Mouse (Mus musculus): ENCODE measurements around the gene Cop1. TPM values are rescaled to one million over a fixed set of nuclear protein-coding genes. Genes with fewer than 3 reads are reported as not detected.
A peak's percentile ranks its signal among the peaks of the same experiment; 100 is the strongest.

Gene Cop1
- polyA plus RNA-seq, 1 experiment, result 50.4 TPM

- Histone ChIP-seq H3K36me3 (ENCODE audit: control insufficient read depth, insufficient read depth) (peaks cover 60% of the 10 kb centered on the region), H3K79me2 (ENCODE audit: control insufficient read depth, insufficient read depth) (peaks cover 51% of the 10 kb centered on the region), H3ac (ENCODE audit: control insufficient read depth, insufficient read length, low read depth) (no peak overlapping the region), H3K4me3 (ENCODE audit: insufficient read depth, poor library complexity, severe bottlenecking) (no peak overlapping the region), H3K79me3 (ENCODE audit: low read depth) (peaks cover 17% of the 10 kb centered on the region), H3K27me3 (ENCODE audit: control insufficient read depth, insufficient read depth, insufficient read length) (no peaks in the 10 kb centered on the region)
- no peak for TF ChIP-seq MYOD1 (IDR thresholded peaks at IDR 0.05; ENCODE audit: control insufficient read depth, insufficient read length, low read depth)
- TF ChIP-seq CEBPB (IDR thresholded peaks at IDR 0.05; ENCODE audit: low read depth), result peak; percentile 89
Measured at GRCm38 (mm10) chr1:159254906-159255685, 23.0 kb downstream of the Cop1 start.

GRCm38 (mm10) chr1:159256543-159256942, 24.4 kb downstream of the Cop1 start:
- Histone ChIP-seq H3ac (ENCODE audit: control insufficient read depth, insufficient read length, low read depth) (no peak overlapping the region), H3K36me3 (ENCODE audit: control insufficient read depth, insufficient read depth) (peaks cover 50% of the 10 kb centered on the region), H3K79me3 (ENCODE audit: low read depth) (peaks cover 23% of the 10 kb centered on the region), H3K27me3 (ENCODE audit: control insufficient read depth, insufficient read depth, insufficient read length) (no peaks in the 10 kb centered on the region), H3K4me3 (ENCODE audit: insufficient read depth, poor library complexity, severe bottlenecking) (no peak overlapping the region), H3K79me2 (ENCODE audit: control insufficient read depth, insufficient read depth) (peaks cover 63% of the 10 kb centered on the region)
- TF ChIP-seq CTCF (IDR thresholded peaks at IDR 0.05; ENCODE audit: control insufficient read depth, insufficient read depth, insufficient read length) (no peak), CEBPB (IDR thresholded peaks at IDR 0.05; ENCODE audit: low read depth) (no peak), FOSL1 (IDR thresholded peaks at IDR 0.05; ENCODE audit: insufficient read depth, low read length, poor library complexity, severe bottlenecking) (no peak), MAX (IDR thresholded peaks at IDR 0.05) (no peak), MYOG (IDR thresholded peaks at IDR 0.05; ENCODE audit: control insufficient read depth, extremely low read depth, insufficient read length) (no peak), MYOD1 (IDR thresholded peaks at IDR 0.05; ENCODE audit: control insufficient read depth, insufficient read length, low read depth) (no peak), USF1 (IDR thresholded peaks at IDR 0.05; ENCODE audit: low read depth) (no peak)

GRCm38 (mm10) chr1:159263820-159264219, 31.7 kb downstream of the Cop1 start:
- peaks cover 27% of the 10 kb centered on the region for H3K79me3 ChIP-seq (ENCODE audit: low read depth)
- no peak overlapping the region for H3K4me3 ChIP-seq (ENCODE audit: insufficient read depth, poor library complexity, severe bottlenecking)
- no peak overlapping the region for H3ac ChIP-seq (ENCODE audit: control insufficient read depth, insufficient read length, low read depth)
- TF ChIP-seq CTCF (IDR thresholded peaks at IDR 0.05; ENCODE audit: control insufficient read depth, insufficient read depth, insufficient read length), result no peak
- TF ChIP-seq CEBPB (IDR thresholded peaks at IDR 0.05; ENCODE audit: low read depth), result no peak
- TF ChIP-seq MYOD1 (IDR thresholded peaks at IDR 0.05; ENCODE audit: control insufficient read depth, insufficient read length, low read depth), result no peak
- TF ChIP-seq MYOG (IDR thresholded peaks at IDR 0.05; ENCODE audit: control insufficient read depth, extremely low read depth, insufficient read length), result no peak
- no peak for TF ChIP-seq USF1 (IDR thresholded peaks at IDR 0.05; ENCODE audit: low read depth)
- TF ChIP-seq MAX (IDR thresholded peaks at IDR 0.05), result no peak
- no peak for TF ChIP-seq FOSL1 (IDR thresholded peaks at IDR 0.05; ENCODE audit: insufficient read depth, low read length, poor library complexity, severe bottlenecking)
- H3K36me3 ChIP-seq (ENCODE audit: control insufficient read depth, insufficient read depth), result peaks cover 39% of the 10 kb centered on the region
- H3K27me3 ChIP-seq (ENCODE audit: control insufficient read depth, insufficient read depth, insufficient read length), result no peaks in the 10 kb centered on the region
- H3K79me2 ChIP-seq (ENCODE audit: control insufficient read depth, insufficient read depth), result peaks cover 52% of the 10 kb centered on the region

- no peak overlapping the region for H3K4me3 ChIP-seq (ENCODE audit: insufficient read depth, poor library complexity, severe bottlenecking)
- no peaks in the 10 kb centered on the region for H3K79me3 ChIP-seq (ENCODE audit: low read depth)
- TF ChIP-seq CTCF (IDR thresholded peaks at IDR 0.05; ENCODE audit: control insufficient read depth, insufficient read depth, insufficient read length), result no peak
- TF ChIP-seq CEBPB (IDR thresholded peaks at IDR 0.05; ENCODE audit: low read depth), result no peak
- no peak for TF ChIP-seq FOSL1 (IDR thresholded peaks at IDR 0.05; ENCODE audit: insufficient read depth, low read length, poor library complexity, severe bottlenecking)
- TF ChIP-seq MAX (IDR thresholded peaks at IDR 0.05), result no peak
- no peak for TF ChIP-seq USF1 (IDR thresholded peaks at IDR 0.05; ENCODE audit: low read depth)
- no peak for TF ChIP-seq MYOG (IDR thresholded peaks at IDR 0.05; ENCODE audit: control insufficient read depth, extremely low read depth, insufficient read length)
Measured at GRCm38 (mm10) chr1:159280072-159280471, 48.0 kb downstream of the Cop1 start.

GRCm38 (mm10) chr1:159281861-159282260, 49.7 kb downstream of the Cop1 start:
- peaks cover 54% of the 10 kb centered on the region for H3K36me3 ChIP-seq (ENCODE audit: control insufficient read depth, insufficient read depth)
- TF ChIP-seq CTCF (IDR thresholded peaks at IDR 0.05; ENCODE audit: control insufficient read depth, insufficient read depth, insufficient read length) (no peak), MYOG (IDR thresholded peaks at IDR 0.05; ENCODE audit: control insufficient read depth, extremely low read depth, insufficient read length) (no peak), FOSL1 (IDR thresholded peaks at IDR 0.05; ENCODE audit: insufficient read depth, low read length, poor library complexity, severe bottlenecking) (no peak), USF1 (IDR thresholded peaks at IDR 0.05; ENCODE audit: low read depth) (no peak), MAX (IDR thresholded peaks at IDR 0.05) (no peak), MYOD1 (IDR thresholded peaks at IDR 0.05; ENCODE audit: control insufficient read depth, insufficient read length, low read depth) (no peak), CEBPB (IDR thresholded peaks at IDR 0.05; ENCODE audit: low read depth) (no peak)

More at GRCm38 (mm10) chr1:159280072-159280471, 48.0 kb downstream of the Cop1 start:
- H3K36me3 ChIP-seq (ENCODE audit: control insufficient read depth, insufficient read depth), result peaks cover 53% of the 10 kb centered on the region
- no peaks in the 10 kb centered on the region for H3K27me3 ChIP-seq (ENCODE audit: control insufficient read depth, insufficient read depth, insufficient read length)
- no peak overlapping the region for H3ac ChIP-seq (ENCODE audit: control insufficient read depth, insufficient read length, low read depth)
- no peaks in the 10 kb centered on the region for H3K79me2 ChIP-seq (ENCODE audit: control insufficient read depth, insufficient read depth)

GRCm38 (mm10) chr1:159286833-159287232, 54.7 kb downstream of the Cop1 start:
- H3K36me3 ChIP-seq (ENCODE audit: control insufficient read depth, insufficient read depth), result peaks cover 44% of the 10 kb centered on the region
- no peaks in the 10 kb centered on the region for H3K27me3 ChIP-seq (ENCODE audit: control insufficient read depth, insufficient read depth, insufficient read length)
- TF ChIP-seq CTCF (IDR thresholded peaks at IDR 0.05; ENCODE audit: control insufficient read depth, insufficient read depth, insufficient read length), result no peak
- no peak for TF ChIP-seq MYOD1 (IDR thresholded peaks at IDR 0.05; ENCODE audit: control insufficient read depth, insufficient read length, low read depth)
- no peak for TF ChIP-seq USF1 (IDR thresholded peaks at IDR 0.05; ENCODE audit: low read depth)
- TF ChIP-seq MAX (IDR thresholded peaks at IDR 0.05), result no peak
- no peak overlapping the region for H3ac ChIP-seq (ENCODE audit: control insufficient read depth, insufficient read length, low read depth)
- H3K79me2 ChIP-seq (ENCODE audit: control insufficient read depth, insufficient read depth), result no peaks in the 10 kb centered on the region
- no peak overlapping the region for H3K4me3 ChIP-seq (ENCODE audit: insufficient read depth, poor library complexity, severe bottlenecking)
- H3K79me3 ChIP-seq (ENCODE audit: low read depth), result no peaks in the 10 kb centered on the region

More at GRCm38 (mm10) chr1:159281861-159282260, 49.7 kb downstream of the Cop1 start:
- Histone ChIP-seq H3K27me3 (ENCODE audit: control insufficient read depth, insufficient read depth, insufficient read length) (no peaks in the 10 kb centered on the region), H3K79me3 (ENCODE audit: low read depth) (no peaks in the 10 kb centered on the region), H3K4me3 (ENCODE audit: insufficient read depth, poor library complexity, severe bottlenecking) (no peak overlapping the region), H3ac (ENCODE audit: control insufficient read depth, insufficient read length, low read depth) (no peak overlapping the region), H3K79me2 (ENCODE audit: control insufficient read depth, insufficient read depth) (no peaks in the 10 kb centered on the region)
